8 mouse cellular contexts compared by ENCODE assay signal in genomic region chr7:35802201-35802905, GRCm38 (mm10). TPM values are rescaled to one million over a fixed set of nuclear protein-coding genes. Genes with fewer than 3 reads are reported as not detected.
DNase-seq lines count a peak whose midpoint lies in the region; ATAC-seq and TF ChIP-seq lines count a peak whose summit lies in the region.

No protein-coding gene starts in this region.

- peak overlapping the region; percentile 72 for H3K4me3 ChIP-seq in spleen, adult 2 months (ENCODE audit: extremely low read depth, insufficient read depth, insufficient read length)
- peak overlapping the region; percentile 95 for H3K4me3 ChIP-seq in limb, embryonic 12.5 days (replicated peaks)
- peak overlapping the region; percentile 74 for H3K4me3 ChIP-seq in myocyte

- peaks cover 13% of the 10 kb centered on the region for H3K36me3 ChIP-seq in spleen, adult 2 months (ENCODE audit: control insufficient read depth, insufficient read depth, low read length)
- peaks cover 39% of the 10 kb centered on the region for H3K36me3 ChIP-seq in limb, embryonic 12.5 days
- H3K36me3 ChIP-seq in myocyte (ENCODE audit: control insufficient read depth, insufficient read depth) = peaks cover 32% of the 10 kb centered on the region

- H3K4me1 ChIP-seq in spleen, adult 2 months (ENCODE audit: control insufficient read depth, insufficient read depth, insufficient read length) = peaks cover 1% of the 10 kb centered on the region
- H3K4me1 ChIP-seq in limb, embryonic 12.5 days (replicated peaks) = peaks cover 12% of the 10 kb centered on the region

- H3K27me3 ChIP-seq in spleen, adult 2 months (ENCODE audit: control insufficient read depth, insufficient read depth, low read length) = no peaks in the 10 kb centered on the region
- no peaks in the 10 kb centered on the region for H3K27me3 ChIP-seq in limb, embryonic 12.5 days
- H3K27me3 ChIP-seq in myocyte (ENCODE audit: control insufficient read depth, insufficient read depth, insufficient read length) = no peaks in the 10 kb centered on the region

- peak overlapping the region; percentile 76 for H3K27ac ChIP-seq in spleen, adult 2 months (ENCODE audit: insufficient read depth, low read length)
- H3K27ac ChIP-seq in limb, embryonic 12.5 days = peak overlapping the region; percentile 91

- H3K9me3 ChIP-seq in limb, embryonic 12.5 days = no peaks in the 10 kb centered on the region

- ATAC-seq in limb, embryonic 12.5 days (ENCODE audit: insufficient number of reproducible peaks, insufficient read depth, low FRiP score, low TSS enrichment, low read depth) = peak; percentile 84

- DNase-seq in adrenal gland, postnatal 36 days = peak; percentile 25 to 41
- DNase-seq in adrenal gland, postnatal 25 days = no peak
- no peak for DNase-seq in spleen, adult 2 months (ENCODE audit: low read depth in 1 of 2, low spot score in 2 of 2)
- DNase-seq in spleen, postnatal 36 days (ENCODE audit: low spot score in 2 of 2) = no peak
- DNase-seq in forelimb bud, embryonic 11.5 days (ENCODE audit: low read depth, low spot score) = peak; percentile 20
- DNase-seq in cerebellum, adult 8-10 months = no peak

- under 1% methylated on average over 49 of the region's 49 CpGs for WGBS in spleen, adult 2 months
- under 1% methylated on average over 47 of the region's 49 CpGs for WGBS in limb, embryonic 12.5 days

- peak overlapping the region; percentile 41 for H3ac ChIP-seq in myocyte (ENCODE audit: control insufficient read depth, insufficient read length)

- no peak for TF ChIP-seq CTCF in spleen, adult 2 months (IDR thresholded peaks at IDR 0.05; ENCODE audit: extremely low read depth, insufficient read depth, insufficient read length, insufficient replicate concordance)

- H3K9ac ChIP-seq in limb, embryonic 12.5 days (replicated peaks) = peak overlapping the region; percentile 97

- H3K79me2 ChIP-seq in myocyte (ENCODE audit: control insufficient read depth, insufficient read depth) = peaks cover 35% of the 10 kb centered on the region

- TF ChIP-seq POLR2A in spleen, adult 2 months (IDR thresholded peaks at IDR 0.05; ENCODE audit: low read depth, low read length) = no peak
- TF ChIP-seq POLR2A in myocyte (IDR thresholded peaks at IDR 0.05; ENCODE audit: insufficient read length, low read depth) = no peak

- H3K4me2 ChIP-seq in limb, embryonic 12.5 days = peak overlapping the region; percentile 74
- H3K4me2 ChIP-seq in myocyte (ENCODE audit: low read depth) = peak overlapping the region; percentile 79

TF ChIP-seq in myocyte, 11 proteins besides CTCF, POLR2A, EP300 and RAD21:
- TF ChIP-seq POLR2AphosphoS2 (IDR thresholded peaks at IDR 0.05; ENCODE audit: insufficient read length, low read depth) (peak; percentile 22), TCF12 (IDR thresholded peaks at IDR 0.05; ENCODE audit: insufficient read depth, poor library complexity, severe bottlenecking) (no peak)

RNA-seq across cellular contexts. Expression of gene Zfp507, which starts 0.5 kb away (rescaled TPM):
- 10 to 100 TPM; 26.5 to 26.9 TPM for total RNA-seq in adrenal gland, postnatal 36 days (2021)
- total RNA-seq in adrenal gland, postnatal 25 days (2021) = 22.8 and 38.5 TPM in 2 replicates
- 5.0 and 6.4 TPM in 2 replicates for polyA plus RNA-seq in spleen, adult 2 months (2012; rRNA removed)
- 27.1 and 27.4 TPM in 2 replicates for polyA plus RNA-seq in limb, embryonic 12.5 days (2016; fragmentation: Nextera tagmentation; extraction: Ambion mirVana)
- polyA plus RNA-seq in myocyte (2012; fragmentation: generic; extraction: Trizol) = 7.0 TPM

RNA-seq across cellular contexts. Expression of gene Dpy19l3, which starts 48.1 kb away (rescaled TPM):
- total RNA-seq in adrenal gland, postnatal 36 days (2021) = 10 to 100 TPM; 48.2 to 62.0 TPM
- 31.5 and 60.8 TPM in 2 replicates for total RNA-seq in adrenal gland, postnatal 25 days (2021)
- 7.3 and 8.9 TPM in 2 replicates for polyA plus RNA-seq in spleen, adult 2 months (2012; rRNA removed)
- 35.8 and 39.2 TPM in 2 replicates for polyA plus RNA-seq in limb, embryonic 12.5 days (2016; fragmentation: Nextera tagmentation; extraction: Ambion mirVana)
- 7.8 TPM for polyA plus RNA-seq in myocyte (2012; fragmentation: generic; extraction: Trizol)

Comparison
In these comparisons a context has a peak if more than half of its experiments do, and no peak if none do; other contexts are left out.
1. DNase-seq: peak in adrenal gland, postnatal 36 days (2 of 2) and forelimb bud, embryonic 11.5 days (single experiment); none in adrenal gland, postnatal 25 days (single experiment), spleen, adult 2 months (0 of 2), spleen, postnatal 36 days (0 of 2) and cerebellum, adult 8-10 months (single experiment).
2. Peak in every context shown above with its lines, with median percentiles within 50 percentile points of each other: H3K4me3 ChIP-seq.